Mouse (Mus musculus): ENCODE measurements around the gene Pth2. TPM values are rescaled to one million over a fixed set of nuclear protein-coding genes. Genes with fewer than 3 reads are reported as not detected.
"Not testable (repeated sequence)": the region's sequence is repeated elsewhere in the genome, so short reads cannot be mapped to it uniquely, and the experiment has no call there.

Pth2 gene
- total RNA-seq, 2 experiments from 2014 or later, result not detected

DNA sequence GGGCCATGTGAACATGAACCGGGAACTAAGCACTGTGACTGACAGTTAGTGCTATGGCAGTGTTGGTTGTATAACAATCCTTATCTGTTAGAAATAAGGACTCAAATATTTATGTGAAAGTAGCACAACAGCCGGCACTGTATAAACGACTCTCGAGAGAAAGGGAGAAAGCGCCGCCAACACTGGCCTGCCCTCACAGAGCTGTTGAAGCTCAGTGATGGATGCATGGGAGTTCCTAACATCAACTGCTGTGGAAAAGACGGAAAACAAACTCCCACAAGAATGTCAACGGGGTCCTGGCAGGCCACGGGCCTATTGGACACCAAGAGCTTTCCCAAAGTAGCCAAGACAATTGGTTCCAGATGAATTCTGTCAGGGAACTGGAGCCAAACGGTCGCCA lies 29.5 kb upstream of the Pth2 start:
- no peak for ATAC-seq (replicated peaks; ENCODE audit: low FRiP score, low TSS enrichment, poor library complexity, severe bottlenecking)

DNA sequence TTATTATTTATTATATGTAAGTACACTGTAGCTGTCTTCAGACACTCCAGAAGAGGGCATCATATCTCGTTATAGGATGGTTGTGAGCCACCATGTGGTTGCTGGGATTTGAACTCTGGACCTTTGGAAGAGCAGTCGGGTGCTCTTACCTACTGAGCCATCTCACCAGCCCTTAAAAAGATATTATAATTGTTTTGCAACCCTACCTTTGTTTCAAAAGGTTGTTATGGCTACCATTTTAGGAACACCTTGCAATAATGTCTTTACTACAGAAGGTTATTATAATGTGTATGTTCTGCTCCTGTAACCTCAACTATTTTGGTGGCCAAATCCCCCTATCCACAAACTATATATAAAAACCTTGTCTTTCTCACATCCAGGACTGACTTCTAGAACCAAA lies 27.7 kb upstream of the Pth2 start:
- not testable (repeated sequence) for ATAC-seq (replicated peaks; ENCODE audit: low FRiP score, low TSS enrichment, poor library complexity, severe bottlenecking)

DNA sequence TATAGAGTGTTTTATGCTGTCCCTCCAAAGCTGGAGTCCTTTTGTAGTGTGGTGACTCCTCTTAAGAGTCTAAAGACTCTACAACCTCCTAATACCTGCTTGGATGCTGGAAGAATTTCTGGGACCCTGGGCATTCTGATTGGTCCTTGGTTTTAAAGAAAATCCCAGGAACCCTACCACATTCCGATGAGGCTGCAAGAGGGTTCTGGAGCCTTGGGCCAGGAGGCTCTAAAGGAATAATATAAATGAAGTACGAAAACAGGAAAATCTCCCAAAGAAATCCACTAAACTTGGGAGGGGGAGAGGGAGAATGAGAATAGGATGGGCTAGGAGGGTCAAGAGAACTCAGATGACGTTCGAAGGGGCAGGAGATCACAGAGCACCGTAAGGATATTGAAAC lies 27.2 kb upstream of the Pth2 start:
- no peak for ATAC-seq (replicated peaks; ENCODE audit: low FRiP score, low TSS enrichment, poor library complexity, severe bottlenecking)

DNA sequence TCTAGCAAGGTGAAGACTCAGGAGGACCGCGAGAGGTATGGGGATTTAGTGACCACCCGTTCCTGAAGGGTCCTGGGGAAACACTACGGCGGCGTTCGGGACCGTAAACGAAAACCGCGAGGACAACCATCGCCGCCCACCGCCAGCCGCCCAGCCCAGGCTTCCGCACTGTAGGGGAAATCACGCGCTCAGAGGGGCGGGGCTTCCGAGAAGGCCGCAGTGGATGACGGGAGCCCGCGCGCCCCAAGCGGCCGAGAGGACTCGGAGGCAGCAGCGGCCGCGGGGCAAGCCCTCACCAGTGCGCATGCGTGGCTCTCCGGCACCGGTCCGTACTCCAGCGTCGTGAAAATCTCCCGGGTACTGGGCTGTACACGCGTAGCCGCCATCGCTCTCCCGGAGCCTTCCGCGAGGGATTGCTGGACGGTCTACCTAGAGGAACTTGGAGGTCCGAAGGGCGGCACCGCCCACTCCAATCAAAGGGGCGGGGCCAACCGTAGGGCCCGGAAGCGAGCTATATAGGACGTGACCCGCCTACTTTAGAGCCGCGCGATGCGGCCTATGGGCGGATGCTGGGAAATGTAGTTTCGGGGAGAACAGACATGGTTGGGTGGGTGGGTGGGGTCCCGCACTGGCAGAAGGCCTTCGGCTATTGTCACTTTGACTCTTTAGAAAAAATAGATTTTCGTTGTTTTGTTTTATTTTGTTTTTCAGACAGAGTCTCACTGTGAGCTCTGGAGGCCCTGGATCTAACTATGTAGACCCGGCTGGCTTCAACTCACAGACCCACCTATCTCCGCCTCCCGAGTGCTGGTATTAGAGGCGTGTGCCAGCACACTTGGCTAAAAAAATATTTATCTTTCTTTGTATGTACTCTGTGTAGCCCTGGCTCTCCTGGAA lies 26.5 kb upstream of the Pth2 start, which contains the start of the genes Pih1d1 and Aldh16a1:
TSS of gene Pih1d1 (plus strand) at position 208 of the 897 bp plus-strand sequence.
TSS of gene Aldh16a1 (minus strand) at position 489 of the 897 bp plus-strand sequence.
- ATAC-seq (replicated peaks; ENCODE audit: low FRiP score, low TSS enrichment, poor library complexity, severe bottlenecking), result peak; percentile 93

DNA sequence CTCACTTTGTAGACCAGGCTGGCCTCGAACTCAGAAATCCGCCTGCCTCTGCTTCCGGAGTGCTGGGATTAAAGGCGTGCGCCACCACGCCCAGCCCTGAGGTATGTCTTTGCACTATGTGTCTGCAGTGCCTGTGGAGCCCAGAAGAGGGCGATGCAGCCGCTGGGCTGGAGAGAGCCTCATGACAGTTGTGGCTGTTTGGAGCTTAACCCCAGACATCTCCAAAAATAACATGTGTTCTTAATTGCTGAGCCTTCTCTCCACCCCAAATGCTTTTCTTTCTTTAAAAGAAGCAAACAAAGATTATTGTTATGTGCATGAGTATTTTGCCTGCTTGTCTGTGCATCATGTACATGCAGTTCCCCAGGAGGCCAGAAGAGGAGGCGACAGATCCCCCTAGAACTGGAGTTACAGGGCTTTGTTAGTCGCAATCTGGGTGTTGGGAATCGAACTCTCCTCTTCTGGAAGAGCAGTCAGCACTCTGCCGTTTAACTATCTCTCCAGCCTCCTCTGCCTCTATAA lies 25.7 kb upstream of the Pth2 start:
- peak; percentile 56 for ATAC-seq (replicated peaks; ENCODE audit: low FRiP score, low TSS enrichment, poor library complexity, severe bottlenecking)

DNA sequence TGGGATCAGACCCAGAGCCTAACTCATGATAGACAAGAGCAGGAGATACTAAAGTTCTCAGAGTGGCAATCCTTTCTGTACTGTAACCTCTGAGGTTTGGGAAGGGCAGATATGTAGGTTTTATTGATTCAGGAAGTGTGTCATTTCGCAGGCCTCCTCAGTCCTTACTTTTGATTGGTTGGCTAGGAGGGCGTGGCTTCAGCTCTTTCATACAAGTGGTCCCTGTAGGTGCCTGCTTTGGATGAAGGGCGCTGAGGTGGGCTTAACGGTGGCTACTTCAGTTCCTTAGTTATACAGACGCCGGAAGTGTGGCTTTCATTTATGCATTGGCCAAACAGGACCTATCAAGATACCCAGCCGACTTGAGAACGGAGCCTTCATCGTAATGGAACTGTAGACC lies 25.2 kb upstream of the Pth2 start:
- ATAC-seq (replicated peaks; ENCODE audit: low FRiP score, low TSS enrichment, poor library complexity, severe bottlenecking), result no peak

DNA sequence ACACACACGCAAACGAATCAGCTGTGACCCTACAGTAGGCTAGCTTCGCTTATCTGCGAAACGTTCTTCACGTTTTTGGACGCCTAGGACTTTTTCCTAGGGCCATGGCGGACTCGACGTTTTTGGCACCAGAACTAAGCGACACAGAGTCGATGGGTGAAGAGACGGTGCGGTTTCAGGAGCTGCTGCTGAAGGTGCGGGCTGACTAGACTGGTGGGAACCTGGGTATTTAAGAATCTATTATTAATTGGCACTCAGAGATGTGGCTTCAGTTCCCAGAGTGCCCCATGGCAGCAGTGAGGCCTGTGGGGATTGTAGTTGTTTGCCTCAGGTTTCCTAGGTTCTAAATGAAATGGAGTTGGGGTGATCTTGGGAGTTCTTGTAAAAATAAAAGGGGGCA lies 24.6 kb upstream of the Pth2 start:
- ATAC-seq (replicated peaks; ENCODE audit: low FRiP score, low TSS enrichment, poor library complexity, severe bottlenecking), result no peak

DNA sequence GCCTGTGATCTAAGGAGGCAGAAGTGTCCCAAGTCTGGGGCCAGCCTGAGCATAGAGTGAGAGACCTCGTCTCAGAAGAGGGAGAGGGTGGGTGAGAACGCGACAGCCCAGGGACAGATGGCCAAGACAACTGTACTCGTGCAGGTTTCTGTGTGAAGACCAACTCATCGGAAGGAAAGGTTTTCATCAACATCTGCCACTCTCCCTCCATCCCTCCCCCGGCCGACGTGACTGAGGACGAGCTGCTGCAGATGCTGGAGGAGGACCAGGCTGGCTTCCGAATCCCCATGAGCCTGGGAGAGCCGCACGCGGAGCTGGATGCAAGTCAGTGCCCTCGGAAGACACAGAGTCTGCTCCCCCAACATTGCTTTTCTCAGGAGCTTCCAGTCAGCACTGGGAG lies 23.3 kb upstream of the Pth2 start:
- no peak for ATAC-seq (replicated peaks; ENCODE audit: low FRiP score, low TSS enrichment, poor library complexity, severe bottlenecking)

DNA sequence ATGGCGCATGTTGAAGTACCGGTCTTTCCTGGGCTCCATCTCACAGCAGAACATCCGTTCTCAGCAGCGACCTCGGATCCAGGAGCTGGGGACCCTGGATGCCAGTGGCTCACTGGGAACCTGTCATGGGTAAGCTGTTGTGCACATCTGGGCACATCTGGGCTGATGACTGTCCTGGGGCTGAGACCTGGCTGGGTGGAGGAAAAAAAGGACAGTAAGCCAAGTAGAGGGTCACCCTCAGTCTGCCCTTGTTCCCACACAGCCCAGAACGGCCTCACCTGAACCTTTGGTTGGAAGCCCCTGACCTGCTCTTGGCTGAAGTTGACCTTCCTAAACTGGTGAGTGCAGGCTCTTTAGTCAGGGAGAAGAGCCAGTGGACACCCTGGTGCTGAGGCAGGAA lies 21.8 kb upstream of the Pth2 start:
- ATAC-seq (replicated peaks; ENCODE audit: low FRiP score, low TSS enrichment, poor library complexity, severe bottlenecking), result no peak

DNA sequence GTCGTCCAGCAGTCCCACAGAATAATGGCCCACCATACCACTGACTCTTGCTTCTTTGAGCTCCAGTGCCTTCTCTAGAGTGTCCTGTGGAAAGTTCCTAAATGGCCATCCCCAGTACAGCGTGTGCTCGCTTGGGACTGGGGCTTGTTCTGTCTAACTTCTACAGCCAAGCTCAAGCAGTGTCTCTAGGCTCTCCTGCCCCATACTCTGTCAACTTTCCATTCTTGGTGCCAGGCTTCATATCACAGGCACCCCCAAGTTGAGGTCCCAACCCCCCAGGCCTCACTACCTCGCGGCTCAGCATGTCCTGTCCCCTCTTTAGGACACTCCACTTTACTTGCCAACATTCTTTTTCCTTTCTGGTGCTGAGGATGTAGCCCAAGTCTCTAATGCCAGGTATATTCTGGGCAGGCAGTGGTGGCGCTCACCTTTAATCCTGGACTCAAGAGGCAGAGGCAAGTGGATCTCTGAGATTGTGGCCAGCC lies 20.4 kb upstream of the Pth2 start:
- no peak for ATAC-seq (replicated peaks; ENCODE audit: low FRiP score, low TSS enrichment, poor library complexity, severe bottlenecking)

DNA sequence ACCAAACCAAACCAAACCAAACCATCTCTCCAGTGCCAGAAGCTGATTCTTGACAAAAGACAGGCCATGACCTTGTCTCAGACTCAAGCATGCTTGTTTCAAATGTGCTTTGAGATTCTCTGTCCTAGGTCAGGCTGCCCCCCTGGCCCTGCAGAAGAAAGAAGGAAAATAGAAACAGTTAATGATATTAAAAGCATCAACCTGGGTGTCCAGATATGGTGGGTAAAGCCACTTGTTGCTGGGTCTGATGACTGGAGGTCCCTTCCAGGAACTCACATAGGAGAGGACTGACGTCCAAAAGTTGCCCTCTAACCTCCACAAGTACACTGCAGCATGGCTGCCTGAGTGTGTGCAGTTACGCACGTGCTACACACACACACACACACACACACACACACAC lies 19.9 kb upstream of the Pth2 start:
- ATAC-seq (replicated peaks; ENCODE audit: low FRiP score, low TSS enrichment, poor library complexity, severe bottlenecking), result no peak

DNA sequence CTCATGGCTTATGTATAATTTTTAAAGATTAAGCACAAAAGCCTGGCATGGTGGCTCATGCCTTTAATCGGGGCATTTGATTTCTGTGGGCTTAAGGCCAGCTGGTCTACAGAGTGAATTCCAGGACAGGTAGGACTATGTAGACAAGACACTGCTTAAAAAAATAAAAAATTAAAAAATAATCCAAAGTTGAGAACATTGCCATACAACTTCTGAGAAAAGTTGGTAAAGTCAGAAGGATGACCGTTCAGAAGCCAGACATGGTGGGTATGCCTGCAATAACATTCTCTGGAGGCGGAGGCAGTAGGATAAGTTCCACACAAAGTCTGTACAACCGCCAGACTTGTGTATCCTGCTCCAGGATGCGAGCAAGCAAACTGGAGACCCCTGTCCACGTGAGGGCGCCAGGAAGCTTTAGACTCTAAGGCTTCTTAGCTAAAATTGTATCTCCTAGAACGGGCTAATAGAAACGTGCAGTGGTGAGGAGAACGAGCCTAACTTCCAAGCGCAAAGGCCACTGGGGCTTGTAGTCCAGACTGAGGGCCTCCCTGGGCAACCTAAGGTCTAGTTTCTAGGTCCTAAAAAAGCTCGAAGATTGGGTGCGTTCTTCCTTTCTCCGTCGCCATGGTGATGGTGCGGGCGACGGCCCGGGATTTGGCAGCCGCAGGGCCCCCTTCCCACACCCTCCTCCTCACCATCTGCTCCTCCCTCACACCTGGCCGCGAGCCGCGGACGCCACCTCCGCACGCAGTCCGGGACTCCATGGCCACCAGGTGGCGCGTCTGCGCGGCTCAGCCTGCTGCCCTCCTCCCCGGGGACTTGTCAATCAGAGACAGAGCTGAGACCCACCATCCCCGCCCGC lies 19.0 kb upstream of the Pth2 start:
- peak; percentile 82 for ATAC-seq (replicated peaks; ENCODE audit: low FRiP score, low TSS enrichment, poor library complexity, severe bottlenecking)

DNA sequence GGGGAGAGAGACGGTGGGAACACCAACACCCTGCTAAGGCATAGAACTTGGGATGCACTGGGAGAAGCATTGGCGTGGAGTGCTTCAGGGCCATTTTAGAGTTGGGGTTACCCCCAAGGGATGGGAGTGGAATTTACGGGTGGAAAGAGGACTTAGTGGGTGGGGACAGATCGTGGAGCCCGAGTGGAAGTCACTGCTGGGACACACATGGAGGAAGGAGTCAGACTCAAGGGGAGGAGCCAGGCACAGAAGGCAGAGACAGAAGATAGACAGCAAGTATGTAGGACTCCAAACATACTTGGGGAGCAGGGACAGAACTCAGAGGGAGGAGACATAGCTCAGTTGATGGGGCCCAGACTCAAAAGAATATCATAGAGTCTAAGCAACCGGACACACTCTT lies 18.2 kb upstream of the Pth2 start:
- ATAC-seq (replicated peaks; ENCODE audit: low FRiP score, low TSS enrichment, poor library complexity, severe bottlenecking), result no peak

DNA sequence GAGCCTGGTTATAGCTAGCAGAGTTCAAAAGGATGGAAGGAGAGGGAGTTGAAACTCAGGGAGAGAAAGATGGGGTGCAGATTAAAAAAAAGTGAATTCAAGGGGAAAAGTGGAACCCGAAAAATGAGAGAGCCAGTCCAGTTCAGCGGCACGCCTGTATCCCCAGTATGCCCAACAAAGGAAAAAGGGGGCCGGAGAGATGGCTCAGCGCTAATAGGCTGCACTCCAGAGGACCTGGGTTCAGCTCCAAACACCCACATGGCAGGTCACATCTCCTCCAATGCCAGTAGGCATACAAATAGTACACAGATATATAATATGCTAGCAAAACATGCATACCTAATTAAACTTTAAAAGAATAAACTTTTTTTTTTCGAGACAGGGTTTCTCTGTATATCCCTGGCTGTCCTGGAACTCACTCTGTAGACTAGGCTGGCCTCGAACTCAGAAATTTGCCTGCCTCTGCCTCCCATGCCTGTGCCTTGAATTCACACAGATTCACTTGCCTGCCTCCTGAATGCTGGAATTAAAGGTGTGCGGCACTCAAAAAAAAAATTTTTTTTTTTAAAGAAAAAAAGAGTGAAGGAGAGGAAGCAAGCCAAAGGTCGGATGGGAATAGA lies 17.7 kb upstream of the Pth2 start:
- no peak for ATAC-seq (replicated peaks; ENCODE audit: low FRiP score, low TSS enrichment, poor library complexity, severe bottlenecking)

DNA sequence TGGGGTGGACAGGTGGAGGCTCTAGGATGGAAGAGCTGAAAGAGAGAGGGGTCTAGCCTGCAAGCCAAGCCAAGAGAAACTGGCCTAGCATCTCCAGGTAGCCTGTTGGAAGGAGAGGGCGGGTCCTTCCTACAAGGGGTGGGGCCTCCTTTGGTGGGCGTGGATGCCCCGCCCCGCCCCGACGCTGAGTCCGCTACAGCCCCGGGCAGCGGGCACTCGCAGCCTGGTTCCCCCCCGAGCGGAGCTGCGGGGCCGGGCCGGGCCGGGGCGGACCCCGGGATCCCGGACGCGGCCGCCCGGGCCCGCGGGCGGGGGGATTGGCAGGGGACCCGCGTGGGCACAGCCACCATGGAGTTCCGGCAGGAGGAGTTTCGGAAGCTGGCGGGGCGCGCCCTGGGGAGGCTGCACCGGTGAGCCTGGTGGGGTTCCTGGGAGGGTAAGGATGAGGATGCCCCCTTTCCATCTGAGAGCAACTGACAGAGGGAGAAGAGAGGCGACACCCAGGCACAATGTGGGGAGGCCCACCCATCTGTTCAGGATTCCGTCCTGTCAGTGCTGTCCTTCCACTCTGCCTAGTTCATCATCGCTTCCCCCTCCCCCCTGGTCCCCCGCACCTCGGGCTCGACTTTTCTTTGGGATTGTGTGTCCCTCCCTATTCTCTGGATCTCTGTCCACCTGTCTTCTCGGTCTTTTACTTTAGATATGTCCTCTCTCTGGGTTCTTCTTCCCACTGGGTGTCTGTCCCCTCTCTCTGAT lies 16.9 kb upstream of the Pth2 start, which contains the start of gene Slc17a7:
TSS of gene Slc17a7 (plus strand) at position 215 of the 756 bp plus-strand sequence.
- ATAC-seq (replicated peaks; ENCODE audit: low FRiP score, low TSS enrichment, poor library complexity, severe bottlenecking), result 0 out of 2 replicates have a peak, but pooled peaks have one; percentile 46

DNA sequence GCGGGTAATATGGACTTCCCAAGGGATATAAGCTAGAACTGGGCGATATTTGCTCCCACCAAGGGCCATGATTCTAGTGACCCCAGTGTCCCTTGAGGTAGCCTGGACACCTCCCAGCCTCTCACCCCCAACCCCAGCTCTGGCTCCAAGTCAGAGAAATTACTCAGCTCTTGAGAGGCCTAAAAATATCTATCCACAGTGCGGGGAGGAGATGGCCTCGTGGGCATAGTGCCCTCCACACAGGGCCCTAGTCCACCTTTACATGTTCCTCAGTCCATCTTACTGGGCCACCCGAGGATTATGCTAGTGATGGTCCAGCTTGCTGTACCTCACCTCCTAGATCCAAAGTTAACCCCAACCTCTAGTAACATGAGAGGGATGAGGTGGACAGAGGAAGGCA lies 16.0 kb upstream of the Pth2 start:
- no peak for ATAC-seq (replicated peaks; ENCODE audit: low FRiP score, low TSS enrichment, poor library complexity, severe bottlenecking)

DNA sequence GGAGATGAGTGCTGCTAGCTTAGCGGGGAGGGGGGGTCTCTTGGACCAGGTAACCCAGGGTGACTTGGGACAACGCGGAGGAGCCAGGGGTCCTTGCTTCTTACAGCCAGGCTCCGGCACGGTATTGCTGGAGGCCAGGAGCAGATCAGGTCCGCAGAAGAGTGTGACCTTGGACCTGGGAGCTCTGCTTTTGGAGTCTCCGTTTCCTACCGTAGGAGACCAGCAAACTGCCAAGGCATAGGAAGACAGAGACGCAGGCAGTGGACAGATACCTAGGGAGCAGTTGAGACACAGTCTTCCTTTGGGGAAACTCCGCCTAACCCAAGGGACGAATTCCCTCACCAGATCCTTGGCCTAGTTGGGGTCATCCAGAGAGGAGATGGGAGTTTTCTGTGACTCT lies 15.1 kb upstream of the Pth2 start:
- ATAC-seq (replicated peaks; ENCODE audit: low FRiP score, low TSS enrichment, poor library complexity, severe bottlenecking), result no peak

DNA sequence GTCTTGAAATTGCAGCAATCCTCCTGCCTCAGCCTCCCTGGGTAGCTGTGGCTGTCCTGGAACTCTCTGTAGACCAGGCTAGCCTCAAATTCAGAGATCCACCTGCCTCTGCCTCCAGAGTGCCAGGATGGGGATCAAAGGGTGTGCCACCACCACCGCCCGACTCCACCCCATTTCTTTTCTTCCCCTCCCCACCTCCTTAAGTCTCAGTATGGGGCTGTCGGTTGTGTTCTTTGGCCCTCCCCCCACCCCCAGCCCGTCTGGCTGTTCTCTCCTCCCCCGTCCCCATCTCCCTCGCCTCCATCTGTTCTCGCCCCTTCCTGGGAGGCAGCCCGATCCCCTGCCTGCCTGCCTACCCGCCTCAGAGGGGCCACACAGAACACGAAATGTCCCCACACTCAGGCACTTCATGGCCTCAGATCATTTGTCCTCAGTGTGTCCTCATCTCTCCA lies 13.8 kb upstream of the Pth2 start:
- ATAC-seq (replicated peaks; ENCODE audit: low FRiP score, low TSS enrichment, poor library complexity, severe bottlenecking), result no peak
